22 mouse cellular contexts compared by ENCODE assay signal in the genomic region with DNA sequence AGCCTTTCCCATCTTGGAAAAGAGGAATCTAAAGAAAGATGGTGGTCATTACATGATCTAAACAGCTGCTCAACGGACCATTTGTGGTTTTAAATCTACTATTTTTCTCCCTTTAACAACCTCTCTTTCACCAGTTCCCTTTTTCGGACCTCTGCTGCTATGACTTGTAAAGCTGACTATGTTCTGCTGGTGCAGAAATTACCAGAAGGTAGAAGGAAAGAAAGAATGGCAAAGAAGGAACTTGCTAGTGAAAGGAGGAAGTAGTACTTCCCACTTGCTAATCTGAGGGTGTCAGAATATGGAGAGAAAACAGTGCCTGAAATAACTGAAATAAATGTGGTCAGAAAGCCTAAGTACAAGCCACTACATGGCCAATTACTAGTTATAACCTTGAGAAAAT.
A peak's percentile ranks its signal among the peaks of the same experiment; 100 is the strongest.
DNase-seq lines count a peak whose midpoint lies in the region; ATAC-seq and TF ChIP-seq lines count a peak whose summit lies in the region.
"Had no signal": no experiment of that assay in that cellular context is flagged by ENCODE, and none has a peak within 500 bp of the region (broad histone marks: within the 10 kb centered on the region; RNA-seq: fewer than 3 reads in every experiment).

No protein-coding gene starts in this region.

- no peak overlapping the region for H3K27ac ChIP-seq in gastrocnemius, adult 2 months
- H3K27ac ChIP-seq: embryonic facial prominence, embryonic 10.5 days; forebrain, embryonic 13.5 days; heart, adult 2 months; heart, embryonic 15.5 days; hindbrain, embryonic 10.5 days; hindbrain, embryonic 14.5 days; intestine, embryonic 15.5 days had no signal

- DNase-seq in spleen, postnatal 36 days (ENCODE audit: low spot score in 2 of 2), result peak; percentile 8 to 14
- DNase-seq in spleen, adult 12 weeks (ENCODE audit: low spot score), result no peak
- DNase-seq in gastrocnemius, adult 2 months, result no peak
- DNase-seq in thymus, postnatal 0 days (ENCODE audit: low spot score), result no peak
- DNase-seq in embryo, embryonic 10 days (ENCODE audit: low spot score), result no peak
- DNase-seq in gastrocnemius, postnatal 36 days, result no peak
- DNase-seq: adrenal gland, adult 2 months; adrenal gland, postnatal 36 days; cerebellum, adult 9-10 months; cerebellum, postnatal 25 days; forebrain, postnatal 0 days; gastrocnemius, postnatal 25 days; heart, adult 2 months; heart, postnatal 14 days had no signal

- peak; percentile 99 for ATAC-seq in common myeloid progenitor, adult 5-6 weeks (replicated peaks; ENCODE audit: low read depth, poor library complexity, severe bottlenecking)
- ATAC-seq in megakaryocyte progenitor cell, adult 5-6 weeks (replicated peaks; ENCODE audit: poor library complexity), result peak; percentile 99
- ATAC-seq: forebrain, embryonic 13.5 days; forebrain, postnatal 0 days; intestine, embryonic 15.5 days had no signal

- intact Hi-C loops in gastrocnemius, adult 2 months (cut with DNase I), result no loop called here
- intact Hi-C loops in gastrocnemius, postnatal 36 days (cut with DNase I), result no loop called here

- no peak overlapping the region for H3K4me3 ChIP-seq in gastrocnemius, adult 2 months
- H3K4me3 ChIP-seq: embryonic facial prominence, embryonic 10.5 days; forebrain, embryonic 13.5 days; heart, adult 2 months; heart, embryonic 15.5 days; hindbrain, embryonic 10.5 days; intestine, embryonic 15.5 days had no signal

- TF ChIP-seq CTCF in gastrocnemius, adult 2 months (IDR thresholded peaks at IDR 0.05), result no peak

Comparison
In these comparisons a context has a peak if more than half of its experiments do, and no peak if none do; other contexts are left out.
1. DNase-seq: peak in spleen, postnatal 36 days (2 of 2); none in spleen, adult 12 weeks (single experiment), gastrocnemius, adult 2 months (single experiment), thymus, postnatal 0 days (single experiment), embryo, embryonic 10 days (single experiment) and gastrocnemius, postnatal 36 days (0 of 2).